Mouse (Mus musculus): ENCODE data around the gene Npas3. TPM values are rescaled to one million over a fixed set of nuclear protein-coding genes. Genes with fewer than 3 reads are reported as not detected.

The Npas3 gene
- polyA plus RNA-seq, 1 experiment from 2014 or later, result 6.3 TPM

DNA sequence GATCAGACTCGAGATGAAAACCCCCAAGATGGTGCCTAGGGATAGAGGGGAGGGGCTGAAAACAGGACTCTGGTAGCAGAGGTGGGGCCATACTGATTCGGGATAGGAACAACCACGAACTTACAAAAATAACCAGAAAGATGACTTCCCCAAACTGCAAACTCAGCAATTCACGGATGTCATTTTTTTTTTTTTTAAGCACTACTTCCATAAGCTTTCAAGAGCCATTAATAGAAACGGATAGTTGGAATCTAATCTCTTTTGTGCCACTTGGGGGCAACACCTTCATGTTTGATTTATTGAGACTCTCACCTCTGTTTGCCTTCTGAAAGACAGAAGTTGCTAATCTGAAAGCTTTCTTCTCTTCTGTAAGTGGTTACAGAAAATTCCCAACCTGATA, 857.1 kb downstream of the Npas3 start:
- Histone ChIP-seq H3K36me3 (no peaks in the 10 kb centered on the region), H3K9me3 (no peaks in the 10 kb centered on the region), H3K9ac (replicated peaks) (no peak overlapping the region), H3K4me2 (no peak overlapping the region), H3K4me1 (replicated peaks) (peaks cover 16% of the 10 kb centered on the region), H3K27me3 (peaks cover 4% of the 10 kb centered on the region; the same call in 1 of the 2 replicates), H3K4me3 (replicated peaks) (no peak overlapping the region), H3K27ac (no peak overlapping the region)
- ATAC-seq (ENCODE audit: insufficient number of reproducible peaks, insufficient read depth, low FRiP score, low TSS enrichment, low read depth), result no peak
- 64% methylated on average over 5 of the region's 5 CpGs for WGBS

DNA sequence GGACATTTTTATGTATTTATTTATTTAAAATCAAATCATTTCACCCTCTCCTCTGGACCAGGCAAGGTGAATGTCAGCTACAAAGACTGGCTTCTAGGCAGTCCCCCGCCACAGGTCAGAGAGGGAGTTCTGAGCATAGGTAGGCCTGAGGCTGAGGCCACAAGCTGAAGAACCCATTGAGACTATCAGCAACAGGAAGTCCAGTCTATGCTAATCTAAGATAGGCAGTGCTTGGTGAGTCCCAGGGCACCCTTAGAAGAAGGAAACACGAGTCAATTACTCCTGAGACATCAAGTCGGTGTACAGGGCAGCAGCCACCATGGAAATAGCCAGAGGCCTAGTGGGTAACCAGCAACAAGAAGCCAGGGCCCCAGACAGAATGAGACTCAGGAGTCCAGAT, 857.5 kb downstream of the Npas3 start:
- Histone ChIP-seq H3K27ac (no peak overlapping the region), H3K4me3 (replicated peaks) (no peak overlapping the region), H3K9me3 (no peaks in the 10 kb centered on the region), H3K27me3 (peaks cover 1% of the 10 kb centered on the region; the same call in 1 of the 2 replicates), H3K4me2 (no peak overlapping the region), H3K36me3 (no peaks in the 10 kb centered on the region), H3K9ac (replicated peaks) (no peak overlapping the region), H3K4me1 (replicated peaks) (peaks cover 16% of the 10 kb centered on the region)
- no peak for ATAC-seq (ENCODE audit: insufficient number of reproducible peaks, insufficient read depth, low FRiP score, low TSS enrichment, low read depth)
- WGBS, result 84% methylated on average over 3 of the region's 3 CpGs

DNA sequence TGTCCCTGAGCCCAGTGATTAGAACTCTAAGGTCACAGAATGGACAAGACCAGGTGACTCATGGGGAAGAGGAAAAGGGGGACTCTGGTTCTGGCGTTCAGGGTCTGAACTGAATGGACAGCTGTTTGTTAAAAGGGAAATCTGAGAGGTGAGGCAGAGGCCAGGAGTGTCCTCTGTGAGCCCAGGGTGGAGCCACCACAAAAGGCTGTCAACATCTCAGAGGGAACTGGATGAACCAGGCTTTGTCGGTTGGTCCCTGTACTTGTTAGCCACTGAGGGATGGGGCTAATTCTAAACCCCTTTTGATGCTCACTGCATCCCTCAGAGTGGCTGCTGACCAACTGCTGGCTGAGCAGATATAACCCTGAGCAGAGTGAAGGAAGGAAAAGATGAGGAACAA, 861.9 kb downstream of the Npas3 start:
- Histone ChIP-seq H3K27ac (no peak overlapping the region), H3K36me3 (no peaks in the 10 kb centered on the region), H3K4me1 (replicated peaks) (no peaks in the 10 kb centered on the region), H3K4me2 (no peak overlapping the region), H3K4me3 (replicated peaks) (no peak overlapping the region), H3K27me3 (no peaks in the 10 kb centered on the region), H3K9ac (replicated peaks) (no peak overlapping the region), H3K9me3 (no peaks in the 10 kb centered on the region)
- ATAC-seq (ENCODE audit: insufficient number of reproducible peaks, insufficient read depth, low FRiP score, low TSS enrichment, low read depth), result no peak
- 38% methylated on average over 2 of the region's 2 CpGs for WGBS

DNA sequence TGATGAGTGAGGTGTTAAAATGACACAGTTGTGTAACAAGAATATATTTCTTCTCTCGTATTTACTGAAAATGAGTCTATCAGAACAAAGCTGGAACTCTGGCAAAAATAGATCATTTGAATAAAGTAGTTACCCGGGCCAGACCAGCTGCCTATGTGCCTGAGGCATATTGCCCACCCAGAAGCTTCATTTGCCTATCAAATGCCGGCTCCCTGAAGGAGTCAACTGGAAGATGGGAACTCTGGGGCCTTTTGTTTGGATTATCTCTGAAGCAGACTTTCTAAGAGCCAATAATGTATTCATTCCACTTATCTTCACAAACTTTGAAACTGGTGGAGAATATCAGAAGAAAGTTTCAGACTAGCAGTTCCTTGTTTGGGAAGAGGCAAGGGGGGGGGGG, 862.5 kb downstream of the Npas3 start:
- H3K27ac ChIP-seq, result no peak overlapping the region
- no peak for ATAC-seq (ENCODE audit: insufficient number of reproducible peaks, insufficient read depth, low FRiP score, low TSS enrichment, low read depth)
- 45% methylated on average over 3 of the region's 3 CpGs for WGBS
- H3K36me3 ChIP-seq, result no peaks in the 10 kb centered on the region
- no peaks in the 10 kb centered on the region for H3K4me1 ChIP-seq (replicated peaks)
- H3K4me3 ChIP-seq (replicated peaks), result no peak overlapping the region
- H3K9me3 ChIP-seq, result no peaks in the 10 kb centered on the region
- H3K9ac ChIP-seq (replicated peaks), result no peak overlapping the region
- no peak overlapping the region for H3K4me2 ChIP-seq
- H3K27me3 ChIP-seq, result no peaks in the 10 kb centered on the region

DNA sequence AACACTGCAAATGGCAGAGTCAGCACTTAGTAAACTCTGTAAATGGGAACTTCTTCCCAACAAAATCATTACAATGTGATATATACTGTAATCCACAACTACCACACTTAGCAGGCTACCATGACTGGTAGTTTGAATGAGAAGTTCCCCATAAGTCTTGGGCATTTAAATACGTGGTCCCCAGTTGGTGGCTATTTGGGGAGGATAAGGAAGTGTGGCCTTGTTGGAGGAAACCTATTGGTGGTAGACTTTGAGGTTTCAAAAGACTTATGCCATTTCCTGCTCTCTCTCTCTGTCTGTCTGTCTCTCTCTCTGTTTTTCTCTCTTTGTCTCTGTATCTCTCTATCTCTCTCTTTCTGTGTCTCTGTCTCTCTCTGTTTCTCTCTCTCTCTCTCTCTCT, 871.9 kb downstream of the Npas3 start:
- Histone ChIP-seq H3K4me2 (no peak overlapping the region), H3K27ac (no peak overlapping the region), H3K4me1 (replicated peaks) (peaks cover 10% of the 10 kb centered on the region), H3K36me3 (no peaks in the 10 kb centered on the region), H3K4me3 (replicated peaks) (no peak overlapping the region), H3K27me3 (no peaks in the 10 kb centered on the region), H3K9ac (replicated peaks) (no peak overlapping the region), H3K9me3 (no peaks in the 10 kb centered on the region)
- ATAC-seq (ENCODE audit: insufficient number of reproducible peaks, insufficient read depth, low FRiP score, low TSS enrichment, low read depth), result no peak
- WGBS, result 84% methylated on average over 1 of the region's 1 CpGs

DNA sequence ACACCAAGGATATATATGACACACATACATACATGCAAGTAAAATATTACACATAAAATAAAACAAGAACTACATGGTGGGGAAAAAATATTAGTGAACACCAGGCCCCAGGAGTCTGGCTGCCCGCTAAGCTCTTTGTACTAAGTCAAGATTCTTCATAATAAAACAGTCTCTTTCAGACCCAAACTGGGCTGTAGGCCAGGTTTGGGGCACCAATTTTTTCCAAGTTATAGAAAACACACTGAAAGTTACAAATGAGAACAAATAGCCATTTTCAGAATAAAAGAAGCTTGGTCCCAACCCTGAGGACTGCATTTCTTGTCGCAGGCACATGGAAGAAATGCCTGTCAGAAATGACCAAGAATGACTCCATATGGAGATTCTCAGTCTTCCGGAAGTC, 872.8 kb downstream of the Npas3 start:
- no peak overlapping the region for H3K4me3 ChIP-seq (replicated peaks)
- no peak overlapping the region for H3K9ac ChIP-seq (replicated peaks)
- no peak overlapping the region for H3K4me2 ChIP-seq
- H3K4me1 ChIP-seq (replicated peaks), result peaks cover 10% of the 10 kb centered on the region
- 57% methylated on average over 3 of the region's 3 CpGs for WGBS
- peak overlapping the region; percentile 46; the same call in 1 of the 2 replicates for H3K27ac ChIP-seq
- no peaks in the 10 kb centered on the region for H3K9me3 ChIP-seq
- no peak for ATAC-seq (ENCODE audit: insufficient number of reproducible peaks, insufficient read depth, low FRiP score, low TSS enrichment, low read depth)
- no peaks in the 10 kb centered on the region for H3K36me3 ChIP-seq
- no peaks in the 10 kb centered on the region for H3K27me3 ChIP-seq

Data from limb, embryonic 12.5 days (tissue).